Comparison of ENCODE assay signal across 8 mouse cellular contexts in genomic region chr12:111896908-111897661, GRCm38 (mm10). TPM values are rescaled to one million over a fixed set of nuclear protein-coding genes. Genes with fewer than 3 reads are reported as not detected.
A peak's percentile ranks its signal among the peaks of the same experiment; 100 is the strongest.
DNase-seq lines count a peak whose midpoint lies in the region; ATAC-seq and TF ChIP-seq lines count a peak whose summit lies in the region.

No protein-coding gene starts in this region.

- TF ChIP-seq CTCF in forebrain, postnatal 0 days (IDR thresholded peaks at IDR 0.05; ENCODE audit: low read depth): no peak
- 0 out of 2 replicates have a peak, but pooled peaks have one; percentile 19 for TF ChIP-seq CTCF in liver, postnatal 0 days (IDR thresholded peaks at IDR 0.05; ENCODE audit: low read depth)

- H3K36me3 ChIP-seq in forebrain, postnatal 0 days (ENCODE audit: insufficient read depth): no peaks in the 10 kb centered on the region
- H3K36me3 ChIP-seq in forebrain, embryonic 10.5 days (replicated peaks): no peaks in the 10 kb centered on the region
- no peaks in the 10 kb centered on the region for H3K36me3 ChIP-seq in liver, postnatal 0 days (replicated peaks; ENCODE audit: insufficient read depth, low read length)
- no peaks in the 10 kb centered on the region for H3K36me3 ChIP-seq in hindbrain, embryonic 14.5 days (replicated peaks; ENCODE audit: control insufficient read depth, insufficient read depth)

- no peak overlapping the region for H3K4me2 ChIP-seq in forebrain, postnatal 0 days (ENCODE audit: low read depth)
- H3K4me2 ChIP-seq in liver, postnatal 0 days (ENCODE audit: low read depth, low read length): peak overlapping the region; percentile 18; the same call in 1 of the 2 replicates
- no peak overlapping the region for H3K4me2 ChIP-seq in hindbrain, embryonic 14.5 days (replicated peaks)

- WGBS in forebrain, postnatal 0 days: 53% methylated on average over 7 of the region's 7 CpGs
- WGBS in forebrain, embryonic 10.5 days: 76% methylated on average over 7 of the region's 7 CpGs
- WGBS in liver, postnatal 0 days (ENCODE audit: insufficient replicate concordance): 15% methylated on average over 7 of the region's 7 CpGs
- 64% methylated on average over 7 of the region's 7 CpGs for WGBS in hindbrain, embryonic 14.5 days

- no peak overlapping the region for H3K27ac ChIP-seq in forebrain, postnatal 0 days (ENCODE audit: low read depth, low read length)
- no peak overlapping the region for H3K27ac ChIP-seq in forebrain, embryonic 10.5 days
- peak overlapping the region; percentile 63 for H3K27ac ChIP-seq in liver, postnatal 0 days (ENCODE audit: low read depth)
- no peak overlapping the region for H3K27ac ChIP-seq in hindbrain, embryonic 14.5 days

- peaks cover 6% of the 10 kb centered on the region; the same call in 1 of the 2 replicates for H3K4me1 ChIP-seq in forebrain, postnatal 0 days (ENCODE audit: insufficient read depth)
- H3K4me1 ChIP-seq in forebrain, embryonic 10.5 days: peaks cover 8% of the 10 kb centered on the region
- H3K4me1 ChIP-seq in liver, postnatal 0 days (ENCODE audit: insufficient read depth): peaks cover 21% of the 10 kb centered on the region
- H3K4me1 ChIP-seq in hindbrain, embryonic 14.5 days (replicated peaks; ENCODE audit: control insufficient read depth, insufficient read depth, low read length): peaks cover 4% of the 10 kb centered on the region; the same call in 1 of the 2 replicates

- DNase-seq in forebrain, postnatal 0 days: no peak
- DNase-seq in forebrain, embryonic 10.5 days (ENCODE audit: extremely low spot score, low spot score): no peak
- peak; percentile 42 for DNase-seq in c-Kit-negative CD71-positive TER-119-positive erythroid progenitor cells, embryonic 14.5 days (ENCODE audit: low read depth, low spot score)
- peak; percentile 58 for DNase-seq in liver, postnatal 0 days
- DNase-seq in thymus, postnatal 4 days: peak; percentile 48
- no peak for DNase-seq in hindbrain, embryonic 14.5 days (ENCODE audit: low spot score)
- DNase-seq in layer of hippocampus, postnatal 25 days (ENCODE audit: extremely low spot score in 1 of 2, low spot score in 1 of 2): no peak

- H3K4me3 ChIP-seq in forebrain, postnatal 0 days (ENCODE audit: low read depth, low read length): no peak overlapping the region
- H3K4me3 ChIP-seq in forebrain, embryonic 10.5 days: no peak overlapping the region
- no peak overlapping the region for H3K4me3 ChIP-seq in liver, postnatal 0 days (ENCODE audit: low read depth, low read length)
- H3K4me3 ChIP-seq in hindbrain, embryonic 14.5 days (replicated peaks; ENCODE audit: low read length): no peak overlapping the region

- ATAC-seq in forebrain, postnatal 0 days: peak; percentile 32
- ATAC-seq in inflammation-experienced regulatory T-cells, adult 6 months: peak; percentile 87
- ATAC-seq in liver, postnatal 0 days: peak; percentile 90
- no peak for ATAC-seq in hindbrain, embryonic 14.5 days (ENCODE audit: low FRiP score)

- H3K27me3 ChIP-seq in forebrain, postnatal 0 days (ENCODE audit: insufficient read depth, low read length): no peaks in the 10 kb centered on the region
- H3K27me3 ChIP-seq in forebrain, embryonic 10.5 days (ENCODE audit: poor library complexity, severe bottlenecking): no peaks in the 10 kb centered on the region
- no peaks in the 10 kb centered on the region for H3K27me3 ChIP-seq in liver, postnatal 0 days (ENCODE audit: insufficient read depth, low read length)
- H3K27me3 ChIP-seq in hindbrain, embryonic 14.5 days (ENCODE audit: control insufficient read depth, insufficient read depth, low read length): no peaks in the 10 kb centered on the region

- no peak overlapping the region for H3K9ac ChIP-seq in forebrain, postnatal 0 days
- H3K9ac ChIP-seq in liver, postnatal 0 days (replicated peaks): no peak overlapping the region
- no peak overlapping the region for H3K9ac ChIP-seq in hindbrain, embryonic 14.5 days

- no peaks in the 10 kb centered on the region for H3K9me3 ChIP-seq in forebrain, postnatal 0 days (ENCODE audit: low read length)
- no peaks in the 10 kb centered on the region for H3K9me3 ChIP-seq in forebrain, embryonic 10.5 days
- no peaks in the 10 kb centered on the region for H3K9me3 ChIP-seq in liver, postnatal 0 days (ENCODE audit: low read length)
- H3K9me3 ChIP-seq in hindbrain, embryonic 14.5 days (ENCODE audit: control insufficient read depth, low read length): no peaks in the 10 kb centered on the region

- TF ChIP-seq EP300 in liver, postnatal 0 days (IDR thresholded peaks at IDR 0.05; ENCODE audit: low read depth): peak; percentile 56

RNA-seq across cellular contexts. Expression of gene Ppp1r13b, which starts 10.8 kb away (rescaled TPM):
- total RNA-seq in forebrain, postnatal 0 days (2014; rRNA removed): 47.1 and 53.8 TPM in 2 replicates
- polyA plus RNA-seq in forebrain, postnatal 0 days (2015; fragmentation: Nextera tagmentation; extraction: Ambion mirVana): 31.7 and 37.6 TPM in 2 replicates
- polyA plus RNA-seq in forebrain, embryonic 10.5 days (2016; fragmentation: Nextera tagmentation; extraction: Ambion mirVana): 2.9 and 3.1 TPM in 2 replicates
- polyA plus RNA-seq in inflammation-experienced regulatory T-cells, adult 6 months (2017; shearing (Covaris generic)): 10 to 100 TPM in 1 of 3 experiments, 1 to 10 TPM in 2; 4.1 to 12.6 (median 8.6) TPM
- polyA plus RNA-seq in liver, postnatal 0 days (2015; fragmentation: Nextera tagmentation; extraction: Ambion mirVana): 4.3 and 4.5 TPM in 2 replicates
- 38.0 and 43.3 TPM in 2 replicates for polyA plus RNA-seq in hindbrain, embryonic 14.5 days (2014; fragmentation: Nextera tagmentation; extraction: Ambion mirVana)
- total RNA-seq in layer of hippocampus, postnatal 25 days (2021): 10 to 100 TPM; 89.5 to 91.9 TPM

Comparison
In these comparisons a context has a peak if more than half of its experiments do, and no peak if none do; other contexts are left out.
1. DNase-seq: peak in c-Kit-negative CD71-positive TER-119-positive erythroid progenitor cells, embryonic 14.5 days (single experiment), liver, postnatal 0 days (single experiment) and thymus, postnatal 4 days (single experiment); none in forebrain, postnatal 0 days (single experiment), forebrain, embryonic 10.5 days (single experiment), hindbrain, embryonic 14.5 days (single experiment) and layer of hippocampus, postnatal 25 days (0 of 2).